Mouse (Mus musculus) kidney, embryonic 16.5 days (tissue): ENCODE measurements at regions not wholly inside any gene's neighbourhood (a gene's known extent, or its start where the extent isn't known, plus 50 kb on each side); places are given as distances from the start of the nearest gene placed in this dataset.

Source experiments
- ATAC-seq: fragments of 200-750 bp; cut with Nextera tagmentation; 2 replicates; pipeline ENCODE4 v1.8.0; 2017; ENCODE audit warnings: moderate TSS enrichment; ENCODE audit not compliant: low FRiP score, low TSS enrichment
- H3K27ac ChIP-seq: fragments of 300-500 bp; sonication (generic); 2 replicates; pipeline ENCODE4 v1.5.1; 2014; ENCODE audit warnings: low read length
- H3K27me3 ChIP-seq: fragments of 300-500 bp; sonication (generic); 2 replicates; pipeline ENCODE4 v1.6.1; 2014; ENCODE audit warnings: low read length, control low read depth, mixed read lengths; ENCODE audit not compliant: insufficient read depth
- H3K36me3 ChIP-seq: fragments of 300-500 bp; sonication (generic); 2 replicates; pipeline ENCODE4 v1.6.1; 2014; ENCODE audit warnings: low read length, control low read depth, mixed read lengths; ENCODE audit not compliant: insufficient read depth
- H3K4me1 ChIP-seq: fragments of 300-500 bp; sonication (generic); 2 replicates; pipeline ENCODE4 v1.6.1; 2014; ENCODE audit warnings: low read length, control low read depth, mixed read lengths; ENCODE audit not compliant: insufficient read depth
- H3K4me2 ChIP-seq: fragments of 300-500 bp; sonication (generic); replicated peaks from 2 replicates; pipeline ENCODE4 v1.6.1; 2014; ENCODE audit warnings: low read depth, low read length
- H3K4me3 ChIP-seq: fragments of 300-500 bp; sonication (generic); 2 replicates; pipeline ENCODE4 v1.5.1; 2014; ENCODE audit warnings: mild to moderate bottlenecking, low read length
- H3K9ac ChIP-seq: fragments of 300-500 bp; sonication (generic); replicated peaks from 2 replicates; pipeline ENCODE4 v1.6.1; 2014; ENCODE audit warnings: low read length
- H3K9me3 ChIP-seq: fragments of 300-500 bp; sonication (generic); 2 replicates; pipeline ENCODE4 v1.6.1; 2016; ENCODE audit warnings: low read length, control low read depth
- WGBS: fragments of 180-500 bp; shearing (Covaris S2); extraction: QIAGEN DNeasy Blood & Tissue Kit; methylation state at CpG from one replicate; pipeline ENCODE4 v1.1.7; 2014; 5-methylcytosine and 5-hydroxymethylcytosine counted together

GRCm38 (mm10) chr10:19150766-19151165 is 135.3 kb upstream of the Tnfaip3 start:
- ATAC-seq: no peak

DNA sequence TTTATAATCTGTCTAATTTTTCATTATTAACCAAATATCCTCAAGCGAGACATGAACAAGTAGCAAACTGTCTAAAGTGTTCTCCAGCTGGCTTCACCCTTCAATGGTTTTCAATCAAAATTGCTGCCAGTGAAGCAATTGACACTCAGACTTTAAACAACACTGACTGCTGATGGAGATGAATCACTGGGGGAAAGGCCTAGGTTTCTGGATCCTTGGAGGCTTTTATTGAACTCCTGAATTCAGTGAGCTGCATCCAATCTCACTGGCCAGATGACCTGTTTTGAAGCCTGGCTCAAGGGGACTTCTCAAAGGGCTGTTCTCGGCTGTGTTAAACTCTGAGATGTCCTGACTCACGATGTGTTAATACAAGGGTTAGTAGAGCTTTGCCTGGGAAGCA is 134.5 kb upstream of the Tnfaip3 start:
- Histone ChIP-seq H3K4me3 (no peak overlapping the region), H3K9me3 (no peaks in the 10 kb centered on the region), H3K27ac (no peak overlapping the region), H3K36me3 (no peaks in the 10 kb centered on the region), H3K4me2 (no peak overlapping the region), H3K4me1 (0 out of 2 replicates have a peak, but pooled peaks cover 3% of the 10 kb centered on the region), H3K27me3 (no peaks in the 10 kb centered on the region), H3K9ac (no peak overlapping the region)
- whole genome bisulfite sequencing: 18% methylated on average over 3 of the region's 3 CpGs
- no peak for ATAC-seq

More at GRCm38 (mm10) chr10:19150766-19151165, 135.3 kb upstream of the Tnfaip3 start:
- Histone ChIP-seq H3K4me1 (0 out of 2 replicates have a peak, but pooled peaks cover 3% of the 10 kb centered on the region), H3K9me3 (no peaks in the 10 kb centered on the region), H3K27ac (no peak overlapping the region), H3K36me3 (no peaks in the 10 kb centered on the region), H3K4me3 (no peak overlapping the region), H3K4me2 (no peak overlapping the region), H3K9ac (no peak overlapping the region), H3K27me3 (no peaks in the 10 kb centered on the region)
- 81% methylated on average over 1 of the region's 1 CpGs for WGBS

DNA sequence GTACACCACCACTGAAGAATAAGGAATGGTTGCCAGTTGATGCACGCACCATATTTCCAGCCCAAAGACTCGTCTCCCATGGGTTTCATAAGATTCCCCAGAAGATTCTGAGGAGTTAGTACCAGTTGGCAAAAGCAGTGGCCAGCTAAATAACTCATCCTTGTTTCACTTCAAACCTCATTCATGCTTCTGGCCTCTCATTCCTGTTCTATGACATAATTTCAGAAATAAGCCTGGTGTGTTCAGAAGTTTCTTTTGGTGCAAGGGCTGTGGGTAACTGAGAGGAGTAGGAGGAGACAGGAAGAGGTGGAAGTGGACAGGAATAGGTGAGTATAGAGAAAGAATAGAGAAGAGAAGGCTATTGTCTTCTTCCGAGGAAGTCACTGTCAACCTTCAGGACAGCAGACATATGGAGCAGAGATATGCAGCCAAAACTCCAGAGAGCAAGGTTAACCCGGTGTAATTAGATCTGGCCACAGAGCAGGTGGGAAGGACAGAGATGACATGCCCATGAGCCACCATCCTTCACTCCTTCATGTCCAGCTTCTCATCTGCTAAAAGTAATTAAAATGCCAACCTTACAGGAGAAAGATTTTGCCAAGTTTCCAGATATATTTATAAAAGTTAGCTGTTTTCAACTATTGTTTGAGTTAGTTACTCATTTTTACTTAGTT is 133.9 kb upstream of the Tnfaip3 start:
- no peak for ATAC-seq

DNA sequence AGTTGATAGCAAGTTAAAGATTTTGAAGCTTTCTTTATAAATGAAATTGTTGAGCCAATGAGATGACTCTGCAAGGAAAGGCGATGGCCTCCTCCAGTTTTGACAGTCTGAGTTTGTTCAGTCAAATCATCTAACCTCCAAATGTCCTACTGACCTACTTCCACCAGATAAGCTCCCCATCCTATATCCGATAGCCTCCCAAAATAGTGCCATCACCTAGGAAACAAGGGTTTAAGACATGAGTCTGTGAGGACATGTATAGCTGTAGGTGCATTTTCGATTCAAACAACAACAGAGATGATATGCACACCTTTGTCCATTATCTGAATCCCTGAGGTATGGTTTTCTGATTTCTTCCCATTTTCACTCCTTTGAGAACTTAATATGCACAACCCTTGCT is 126.0 kb upstream of the Tnfaip3 start:
- WGBS: 90% methylated on average over 3 of the region's 3 CpGs
- ATAC-seq: no peak
- H3K27me3 ChIP-seq: no peaks in the 10 kb centered on the region
- no peaks in the 10 kb centered on the region for H3K4me1 ChIP-seq
- no peak overlapping the region for H3K4me3 ChIP-seq
- H3K9ac ChIP-seq: no peak overlapping the region
- no peaks in the 10 kb centered on the region for H3K36me3 ChIP-seq
- H3K9me3 ChIP-seq: no peaks in the 10 kb centered on the region
- no peak overlapping the region for H3K4me2 ChIP-seq
- no peak overlapping the region for H3K27ac ChIP-seq

More for the DNA sequence above, 133.9 kb upstream of the Tnfaip3 start:
- Histone ChIP-seq H3K4me1 (0 out of 2 replicates have a peak, but pooled peaks cover 3% of the 10 kb centered on the region), H3K9ac (no peak overlapping the region), H3K27ac (no peak overlapping the region), H3K4me3 (no peak overlapping the region), H3K36me3 (no peaks in the 10 kb centered on the region), H3K4me2 (no peak overlapping the region), H3K27me3 (no peaks in the 10 kb centered on the region), H3K9me3 (no peaks in the 10 kb centered on the region)
- WGBS: 68% methylated on average over 4 of the region's 4 CpGs

- Histone ChIP-seq H3K27me3 (no peaks in the 10 kb centered on the region), H3K4me2 (no peak overlapping the region), H3K4me3 (no peak overlapping the region), H3K4me1 (no peaks in the 10 kb centered on the region), H3K36me3 (no peaks in the 10 kb centered on the region), H3K27ac (no peak overlapping the region), H3K9me3 (no peaks in the 10 kb centered on the region), H3K9ac (no peak overlapping the region)
- no peak for ATAC-seq
- WGBS: 37% methylated on average over 5 of the region's 5 CpGs
These were observed 125.2 kb upstream of the Tnfaip3 start for GRCm38 (mm10) chr10:19140628-19141027.

DNA sequence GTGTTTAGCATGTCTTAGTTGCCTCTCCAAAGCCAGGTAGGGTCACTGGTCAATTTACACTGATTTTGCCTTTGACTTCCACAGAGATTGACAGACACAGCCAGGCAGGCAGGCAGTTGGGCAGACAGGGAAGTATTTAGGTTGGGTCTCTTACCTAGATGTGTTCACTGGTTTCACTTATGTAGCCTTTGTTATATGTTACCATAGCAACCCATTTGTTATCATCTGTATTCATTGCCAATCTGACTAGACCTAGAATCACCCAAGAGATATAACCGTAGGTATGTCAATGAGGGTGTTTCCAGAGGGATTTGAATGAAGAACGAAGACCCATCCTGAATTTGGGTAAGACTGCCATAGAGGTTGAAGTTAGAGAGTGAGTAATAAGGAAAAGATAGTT is 123.8 kb upstream of the Tnfaip3 start:
- 89% methylated on average over 2 of the region's 2 CpGs for WGBS
- Histone ChIP-seq H3K36me3 (no peaks in the 10 kb centered on the region), H3K4me2 (no peak overlapping the region), H3K9ac (no peak overlapping the region), H3K9me3 (no peaks in the 10 kb centered on the region), H3K4me1 (no peaks in the 10 kb centered on the region), H3K4me3 (no peak overlapping the region), H3K27ac (no peak overlapping the region), H3K27me3 (no peaks in the 10 kb centered on the region)
- no peak for ATAC-seq

- Histone ChIP-seq H3K9ac (no peak overlapping the region), H3K4me2 (no peak overlapping the region), H3K27ac (no peak overlapping the region), H3K4me1 (no peaks in the 10 kb centered on the region), H3K4me3 (no peak overlapping the region), H3K9me3 (no peaks in the 10 kb centered on the region), H3K36me3 (no peaks in the 10 kb centered on the region), H3K27me3 (no peaks in the 10 kb centered on the region)
- 65% methylated on average over 1 of the region's 1 CpGs for WGBS
- ATAC-seq: no peak
These were observed 122.8 kb upstream of the Tnfaip3 start for GRCm38 (mm10) chr10:19138258-19138657.

DNA sequence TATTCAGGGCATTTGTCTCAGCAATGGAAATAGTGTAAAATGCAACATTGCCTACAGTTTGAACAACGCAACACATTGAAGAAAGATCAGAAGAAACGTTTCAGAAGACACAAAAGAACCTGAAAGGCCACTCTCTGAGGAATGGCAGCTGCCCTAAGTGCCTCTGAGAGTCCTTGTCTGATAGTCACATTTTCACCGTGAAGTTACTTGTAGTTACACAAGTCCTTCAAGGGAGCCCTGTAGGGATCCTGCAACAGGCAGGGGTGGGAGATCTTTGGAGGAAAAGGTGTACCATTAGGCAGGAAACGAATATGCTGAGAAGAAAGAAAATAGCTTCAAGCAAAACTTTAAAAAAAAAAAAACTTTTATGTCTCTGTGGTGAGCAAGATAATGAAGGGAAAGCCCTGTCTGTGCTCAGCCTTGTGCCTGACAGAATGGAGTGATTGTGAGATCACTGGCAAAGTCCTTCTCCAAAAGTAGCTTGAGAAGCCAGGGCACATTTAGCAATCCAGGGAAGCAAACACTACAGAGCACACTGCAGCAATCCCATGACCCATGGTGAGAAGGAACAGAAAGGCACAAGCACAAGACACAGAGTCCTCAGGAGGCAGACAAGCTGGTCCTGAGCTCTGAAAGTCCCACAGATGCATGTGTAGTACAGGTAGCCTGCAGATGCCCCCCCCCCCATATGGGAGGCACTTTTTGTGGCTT is 112.3 kb upstream of the Tnfaip3 start:
- H3K4me2 ChIP-seq: no peak overlapping the region
- ATAC-seq: no peak
- no peaks in the 10 kb centered on the region for H3K9me3 ChIP-seq
- WGBS: 50% methylated on average over 4 of the region's 4 CpGs
- no peak overlapping the region for H3K4me3 ChIP-seq
- H3K9ac ChIP-seq: no peak overlapping the region
- no peaks in the 10 kb centered on the region for H3K4me1 ChIP-seq
- no peaks in the 10 kb centered on the region for H3K36me3 ChIP-seq
- H3K27ac ChIP-seq: no peak overlapping the region
- no peaks in the 10 kb centered on the region for H3K27me3 ChIP-seq

GRCm38 (mm10) chr10:19126922-19127321 is 111.5 kb upstream of the Tnfaip3 start:
- Histone ChIP-seq H3K36me3 (no peaks in the 10 kb centered on the region), H3K9me3 (no peaks in the 10 kb centered on the region), H3K4me1 (no peaks in the 10 kb centered on the region), H3K27me3 (no peaks in the 10 kb centered on the region), H3K9ac (no peak overlapping the region), H3K4me2 (no peak overlapping the region), H3K4me3 (no peak overlapping the region), H3K27ac (no peak overlapping the region)
- 46% methylated on average over 2 of the region's 2 CpGs for WGBS
- ATAC-seq: no peak

GRCm38 (mm10) chr10:19126438-19126837 is 111.0 kb upstream of the Tnfaip3 start:
- H3K27ac ChIP-seq: no peak overlapping the region

More at GRCm38 (mm10) chr10:19126438-19126837, 111.0 kb upstream of the Tnfaip3 start:
- Histone ChIP-seq H3K27me3 (no peaks in the 10 kb centered on the region), H3K4me1 (no peaks in the 10 kb centered on the region), H3K4me2 (no peak overlapping the region), H3K9ac (no peak overlapping the region), H3K36me3 (no peaks in the 10 kb centered on the region), H3K4me3 (no peak overlapping the region), H3K9me3 (no peaks in the 10 kb centered on the region)
- WGBS: 72% methylated on average over 4 of the region's 4 CpGs
- no peak for ATAC-seq
